8 mouse cellular contexts compared by ENCODE assay signal in genomic region chr12:4039046-4039445, GRCm38 (mm10). TPM values are rescaled to one million over a fixed set of nuclear protein-coding genes. Genes with fewer than 3 reads are reported as not detected.
DNase-seq lines count a peak whose midpoint lies in the region; ATAC-seq and TF ChIP-seq lines count a peak whose summit lies in the region.

No protein-coding gene starts in this region.

- H3K27me3 ChIP-seq in kidney, embryonic 14.5 days (ENCODE audit: control insufficient read depth, insufficient read depth, low read length): peaks cover 7% of the 10 kb centered on the region; the same call in 1 of the 2 replicates
- H3K27me3 ChIP-seq in hindbrain, embryonic 15.5 days: 0 out of 2 replicates have a peak, but pooled peaks cover 3% of the 10 kb centered on the region
- no peaks in the 10 kb centered on the region for H3K27me3 ChIP-seq in midbrain, embryonic 15.5 days (replicated peaks)

- 0 out of 2 replicates have a peak, but pooled peaks have one; percentile 8 for ATAC-seq in kidney, embryonic 14.5 days (ENCODE audit: low FRiP score, low TSS enrichment)
- ATAC-seq in hindbrain, embryonic 15.5 days (ENCODE audit: low FRiP score, low read depth): no peak
- no peak; the same call in 1 of the 2 replicates for ATAC-seq in midbrain, embryonic 15.5 days (replicated peaks)

- intact Hi-C loops in left cerebral cortex, postnatal 10 days (cut with DNase I): loop anchor here (5.0 kb wide), 1 partner anchor 57 kb away; no protein-coding TSS in a partner anchor

- TF ChIP-seq POLR2A in cortical plate, adult 2 months (IDR thresholded peaks at IDR 0.05; ENCODE audit: extremely low read depth, insufficient read depth, low read length): no peak

- H3K4me2 ChIP-seq in kidney, embryonic 14.5 days (replicated peaks; ENCODE audit: low read depth, low read length): peak overlapping the region; percentile 74
- H3K4me2 ChIP-seq in hindbrain, embryonic 15.5 days: peak overlapping the region; percentile 67
- H3K4me2 ChIP-seq in midbrain, embryonic 15.5 days: peak overlapping the region; percentile 67

- H3K4me3 ChIP-seq in kidney, embryonic 14.5 days (ENCODE audit: low read length): peak overlapping the region; percentile 75
- peak overlapping the region; percentile 85 for H3K4me3 ChIP-seq in cortical plate, adult 2 months (ENCODE audit: insufficient read depth, low read length)
- H3K4me3 ChIP-seq in hindbrain, embryonic 15.5 days: peak overlapping the region; percentile 95
- peak overlapping the region; percentile 85 for H3K4me3 ChIP-seq in midbrain, embryonic 15.5 days

- H3K9ac ChIP-seq in kidney, embryonic 14.5 days (ENCODE audit: low read depth, low read length): peak overlapping the region; percentile 70; the same call in 1 of the 2 replicates
- H3K9ac ChIP-seq in hindbrain, embryonic 15.5 days: peak overlapping the region; percentile 80
- H3K9ac ChIP-seq in midbrain, embryonic 15.5 days: peak overlapping the region; percentile 81; the same call in 1 of the 2 replicates

- no peak for DNase-seq in kidney, adult 8-10 months
- no peak for DNase-seq in left cerebral cortex, postnatal 10 days (ENCODE audit: extremely low spot score in 1 of 2, low spot score in 2 of 2)
- DNase-seq in left cerebral cortex, adult 9 months (ENCODE audit: low spot score in 2 of 2): no peak
- DNase-seq in adrenal gland, postnatal 14 days: no peak

- no peaks in the 10 kb centered on the region for H3K36me3 ChIP-seq in kidney, embryonic 14.5 days (ENCODE audit: control insufficient read depth, insufficient read depth, low read length)
- H3K36me3 ChIP-seq in hindbrain, embryonic 15.5 days: no peaks in the 10 kb centered on the region
- H3K36me3 ChIP-seq in midbrain, embryonic 15.5 days (replicated peaks): no peaks in the 10 kb centered on the region

- no peak overlapping the region for H3K27ac ChIP-seq in kidney, embryonic 14.5 days (ENCODE audit: low read depth, low read length)
- H3K27ac ChIP-seq in cortical plate, adult 2 months (ENCODE audit: insufficient read depth, low read length): no peak overlapping the region
- peak overlapping the region; percentile 32 for H3K27ac ChIP-seq in hindbrain, embryonic 15.5 days (replicated peaks)
- H3K27ac ChIP-seq in midbrain, embryonic 15.5 days: peak overlapping the region; percentile 85

- WGBS in kidney, embryonic 14.5 days: under 1% methylated on average over 13 of the region's 13 CpGs
- WGBS in hindbrain, embryonic 15.5 days: under 1% methylated on average over 13 of the region's 13 CpGs
- WGBS in midbrain, embryonic 15.5 days: 3% methylated on average over 13 of the region's 13 CpGs

- H3K9me3 ChIP-seq in kidney, embryonic 14.5 days (ENCODE audit: control insufficient read depth, low read length): no peaks in the 10 kb centered on the region
- H3K9me3 ChIP-seq in hindbrain, embryonic 15.5 days: no peaks in the 10 kb centered on the region
- no peaks in the 10 kb centered on the region for H3K9me3 ChIP-seq in midbrain, embryonic 15.5 days

- no peak for TF ChIP-seq CTCF in cortical plate, adult 2 months (IDR thresholded peaks at IDR 0.05; ENCODE audit: extremely low read depth, insufficient read depth, low read length)

- H3K4me1 ChIP-seq in kidney, embryonic 14.5 days (ENCODE audit: control insufficient read depth, insufficient read depth, low read length): peaks cover 7% of the 10 kb centered on the region
- peaks cover 8% of the 10 kb centered on the region; the same call in 1 of the 2 replicates for H3K4me1 ChIP-seq in cortical plate, adult 2 months (ENCODE audit: control insufficient read depth, insufficient read depth, low read length)
- peaks cover 33% of the 10 kb centered on the region for H3K4me1 ChIP-seq in hindbrain, embryonic 15.5 days (replicated peaks)
- peaks cover 28% of the 10 kb centered on the region for H3K4me1 ChIP-seq in midbrain, embryonic 15.5 days

RNA-seq across cellular contexts. Expression of gene Efr3b, which starts 0.3 kb away (rescaled TPM):
- polyA plus RNA-seq in kidney, embryonic 14.5 days (2014; fragmentation: Nextera tagmentation; extraction: Ambion mirVana): 2.3 and 3.1 TPM in 2 replicates
- 70.3 and 74.8 TPM in 2 replicates for polyA plus RNA-seq in cortical plate, adult 2 months (2012; rRNA removed)
- 38.6 and 42.1 TPM in 2 replicates for polyA plus RNA-seq in hindbrain, embryonic 15.5 days (2015; fragmentation: Nextera tagmentation; extraction: Ambion mirVana)
- polyA plus RNA-seq in midbrain, embryonic 15.5 days (2015; fragmentation: Nextera tagmentation; extraction: Ambion mirVana): 47.8 and 51.7 TPM in 2 replicates
- total RNA-seq in left cerebral cortex, postnatal 10 days (2021): 100 to 1,000 TPM in 1 of 2 experiments, 10 to 100 TPM in 1; 95.7 to 101 TPM
- 5.4 and 7.0 TPM in 2 replicates for total RNA-seq in adrenal gland, postnatal 14 days (2021)

RNA-seq across cellular contexts. Expression of gene Dnajc27, which starts 43.3 kb away (rescaled TPM):
- polyA plus RNA-seq in kidney, embryonic 14.5 days (2014; fragmentation: Nextera tagmentation; extraction: Ambion mirVana): 5.0 and 8.8 TPM in 2 replicates
- polyA plus RNA-seq in cortical plate, adult 2 months (2012; rRNA removed): 82.4 and 87.4 TPM in 2 replicates
- polyA plus RNA-seq in hindbrain, embryonic 15.5 days (2015; fragmentation: Nextera tagmentation; extraction: Ambion mirVana): 22.0 and 22.2 TPM in 2 replicates
- polyA plus RNA-seq in midbrain, embryonic 15.5 days (2015; fragmentation: Nextera tagmentation; extraction: Ambion mirVana): 20.5 and 22.4 TPM in 2 replicates
- 10 to 100 TPM; 63.3 to 63.5 TPM for total RNA-seq in left cerebral cortex, postnatal 10 days (2021)
- 4.9 and 6.0 TPM in 2 replicates for total RNA-seq in adrenal gland, postnatal 14 days (2021)

Comparison
In these comparisons a context has a peak if more than half of its experiments do, and no peak if none do; other contexts are left out.
1. H3K27ac ChIP-seq: peak in hindbrain, embryonic 15.5 days (single experiment) and midbrain, embryonic 15.5 days (single experiment); none in kidney, embryonic 14.5 days (single experiment) and cortical plate, adult 2 months (single experiment).
2. Peak in every context shown above with its lines, with median percentiles within 50 percentile points of each other: H3K4me2 ChIP-seq, H3K4me3 ChIP-seq and H3K9ac ChIP-seq.